Mouse (Mus musculus): ENCODE data around the gene Sardh.

GRCm38 (mm10) chr2:27268325-27268724 lies 20.2 kb upstream of the Sardh start:
- TF ChIP-seq TAL1 (IDR thresholded peaks at IDR 0.05; ENCODE audit: low read length) = no peak
- no peak for TF ChIP-seq GATA1 (IDR thresholded peaks at IDR 0.05; ENCODE audit: low read length)
